Mouse (Mus musculus): ENCODE measurements around the gene Synpo2l.
A peak's percentile ranks its signal among the peaks of the same experiment; 100 is the strongest.
"Not testable (repeated sequence)": the region's sequence is repeated elsewhere in the genome, so short reads cannot be mapped to it uniquely, and the experiment has no call there.

Gene Synpo2l

DNA sequence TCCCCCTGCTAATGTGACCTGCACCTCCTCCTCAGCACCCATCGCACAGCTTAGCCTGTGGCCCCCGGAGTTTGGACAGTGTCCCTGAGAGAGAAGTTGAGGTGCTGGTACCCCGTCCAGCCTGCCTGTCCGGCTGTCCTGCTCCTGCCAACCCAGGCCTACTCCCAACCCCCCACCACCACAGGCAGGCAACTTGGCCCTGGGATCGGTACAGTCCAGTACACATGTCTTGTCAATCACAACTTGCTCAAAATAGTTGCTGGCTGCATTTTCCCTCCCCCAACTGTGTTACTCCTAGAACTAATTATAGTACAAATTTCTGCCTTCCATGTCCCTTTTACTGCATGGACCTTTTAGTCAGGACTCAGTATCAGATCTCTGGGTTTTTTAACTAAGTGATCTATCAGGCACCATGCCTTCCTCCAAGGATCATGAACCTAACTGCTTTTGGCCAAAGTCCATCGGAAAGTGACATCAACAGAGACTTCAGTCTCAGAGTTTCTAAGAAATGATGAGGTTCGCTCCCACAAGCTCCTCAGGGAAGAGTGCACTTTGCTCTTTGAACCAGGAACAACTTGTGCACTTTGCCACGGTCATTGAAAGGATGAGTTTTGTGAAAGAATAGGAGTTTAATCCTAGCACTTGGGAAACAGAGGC, at the start of gene Synpo2l:
Gene Synpo2l, minus strand, starts transcription at position 201 of the 657 bp plus-strand sequence.
- no peak for DNase-seq

DNA sequence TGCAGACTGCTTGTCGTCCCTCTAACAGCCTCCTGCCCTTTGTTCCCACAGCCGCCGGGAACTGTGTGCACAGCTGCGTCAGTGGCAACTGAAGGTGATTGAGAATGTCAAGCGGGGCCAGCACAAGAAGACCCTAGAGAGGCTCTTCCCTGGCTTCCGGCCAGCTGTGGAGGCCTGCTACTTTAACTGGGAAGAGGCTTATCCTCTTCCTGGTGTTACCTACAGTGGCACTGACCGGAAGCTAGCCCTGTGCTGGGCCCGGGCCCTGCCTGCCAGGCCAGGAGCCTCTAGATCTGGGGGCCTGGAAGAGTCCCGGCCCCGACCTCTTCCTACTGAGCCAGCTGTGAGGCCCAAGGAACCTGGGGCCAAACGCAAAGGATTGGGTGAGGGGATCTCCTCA, 45.7 kb upstream of the Synpo2l start:
- DNase-seq: no peak

DNA sequence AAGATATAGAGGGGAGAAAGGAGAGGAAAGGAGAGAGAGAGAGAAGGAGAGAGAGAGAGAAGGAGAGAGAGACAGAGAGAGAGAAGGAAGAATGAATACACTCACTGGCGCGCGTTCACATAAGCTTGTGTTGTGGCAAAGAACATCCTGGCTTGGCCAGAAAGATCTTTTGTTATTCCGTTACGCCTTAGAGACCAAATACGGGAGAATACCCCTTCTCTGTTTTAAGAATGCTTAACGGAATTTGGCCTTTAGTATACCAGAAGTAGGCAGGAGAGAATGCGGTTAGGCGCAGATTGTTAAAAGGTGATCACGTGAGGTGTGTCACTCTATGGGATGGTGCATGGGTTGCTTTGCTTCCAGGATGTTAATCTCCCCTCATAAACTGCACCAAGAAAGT, 40.1 kb upstream of the Synpo2l start:
- DNase-seq: no peak

DNA sequence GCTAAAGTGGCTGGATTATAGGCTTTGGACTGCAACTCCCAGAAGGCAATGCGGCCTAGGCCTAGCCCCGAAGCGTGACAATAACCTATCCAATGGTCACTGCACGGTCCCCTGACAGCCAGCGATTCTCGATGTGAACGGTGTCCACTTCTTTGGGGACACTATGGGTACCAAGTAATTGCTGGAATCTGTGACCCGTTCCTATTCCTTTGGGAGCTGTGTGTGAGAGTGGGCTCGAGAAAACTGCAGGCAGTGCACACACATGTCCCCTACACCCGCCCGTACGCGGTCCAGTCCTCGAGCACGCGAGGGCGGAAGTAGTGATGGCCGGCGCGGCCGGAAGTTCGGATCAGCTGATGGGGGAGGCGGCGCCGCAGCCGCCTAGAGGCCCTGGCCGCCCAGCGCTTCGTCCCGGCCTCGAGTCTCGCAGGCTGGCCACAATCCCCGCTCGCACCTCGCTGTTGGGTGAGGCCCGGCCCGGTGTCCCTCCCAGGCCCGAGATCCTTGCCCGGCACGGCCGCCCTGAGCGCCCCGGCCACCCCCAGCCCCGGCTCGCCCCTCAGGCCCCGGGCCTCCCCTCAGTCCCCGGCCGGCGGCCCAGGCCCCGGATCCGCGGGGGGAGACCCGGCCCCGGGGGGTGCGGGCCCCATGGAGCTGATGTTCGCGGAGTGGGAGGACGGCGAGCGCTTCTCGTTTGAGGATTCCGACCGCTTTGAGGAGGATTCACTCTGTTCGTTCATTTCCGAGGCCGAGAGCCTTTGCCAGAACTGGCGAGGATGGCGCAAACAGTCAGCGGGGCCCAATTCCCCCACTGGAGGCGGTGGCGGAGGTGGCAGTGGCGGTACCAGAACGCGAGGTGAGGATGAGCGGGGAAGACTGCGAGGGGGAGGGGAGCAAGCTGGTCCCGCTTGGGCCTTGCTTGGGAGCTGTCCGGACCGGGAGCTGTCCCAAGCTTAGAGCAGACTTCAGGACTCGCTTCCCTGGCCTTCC, 39.3 kb upstream of the Synpo2l start, which contains the start of gene Zswim8:
Gene Zswim8, plus strand, starts transcription at position 352 of the 990 bp plus-strand sequence.
- peak; percentile 93 for DNase-seq

DNA sequence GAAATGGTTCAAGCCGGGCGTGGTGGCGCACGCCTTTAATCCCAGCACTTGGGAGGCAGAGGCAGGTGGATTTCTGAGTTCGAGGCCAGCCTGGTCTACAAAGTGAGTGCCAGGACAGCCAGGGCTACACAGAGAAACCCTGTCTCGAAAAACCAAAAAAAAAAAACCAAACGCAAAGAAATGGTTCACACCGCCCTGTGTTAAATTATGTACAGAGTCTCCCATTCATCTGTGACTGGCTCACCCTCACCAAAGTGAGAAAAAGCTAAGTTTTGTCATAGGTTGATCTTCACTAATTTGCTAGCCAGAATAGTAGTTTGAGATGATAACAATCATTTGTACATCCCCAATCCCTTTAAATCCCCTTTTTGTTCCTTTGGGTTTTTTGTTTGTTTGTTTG, 35.3 kb upstream of the Synpo2l start:
- not testable (repeated sequence) for DNase-seq

DNA sequence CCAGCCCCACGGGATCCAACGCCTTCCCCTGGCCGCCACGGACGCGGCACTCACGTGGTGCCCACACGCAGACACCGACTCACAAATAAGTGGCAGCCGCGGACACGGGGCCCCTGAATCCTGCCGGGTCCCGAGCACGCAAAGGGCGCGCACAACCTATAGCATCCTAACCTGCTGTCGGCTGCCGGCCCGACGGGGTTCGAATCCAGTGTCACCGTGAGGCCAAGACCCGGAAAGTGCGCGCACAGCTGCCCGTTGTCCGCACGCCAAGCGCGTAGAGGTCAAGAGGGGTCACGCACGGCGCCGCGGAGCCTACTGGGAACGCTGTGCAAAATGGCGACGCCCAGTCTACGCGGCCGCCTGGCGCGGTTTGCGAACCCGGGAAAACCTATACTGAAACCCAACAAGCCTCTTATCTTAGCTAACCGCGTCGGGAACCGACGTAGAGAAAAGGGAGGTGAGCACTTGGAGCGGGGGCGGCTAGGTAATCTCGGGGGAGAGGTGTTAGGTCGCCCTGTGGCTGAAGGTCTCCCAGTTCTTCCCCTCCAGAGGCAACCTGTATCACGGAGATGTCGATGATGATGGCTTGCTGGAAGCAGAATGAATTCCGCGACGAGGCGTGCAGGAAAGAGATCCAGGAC, 34.7 kb upstream of the Synpo2l start, which contains the start of gene Chchd1:
Gene Chchd1, plus strand, starts transcription at position 266 of the 641 bp plus-strand sequence.
- DNase-seq: peak; percentile 96 to 97

DNA sequence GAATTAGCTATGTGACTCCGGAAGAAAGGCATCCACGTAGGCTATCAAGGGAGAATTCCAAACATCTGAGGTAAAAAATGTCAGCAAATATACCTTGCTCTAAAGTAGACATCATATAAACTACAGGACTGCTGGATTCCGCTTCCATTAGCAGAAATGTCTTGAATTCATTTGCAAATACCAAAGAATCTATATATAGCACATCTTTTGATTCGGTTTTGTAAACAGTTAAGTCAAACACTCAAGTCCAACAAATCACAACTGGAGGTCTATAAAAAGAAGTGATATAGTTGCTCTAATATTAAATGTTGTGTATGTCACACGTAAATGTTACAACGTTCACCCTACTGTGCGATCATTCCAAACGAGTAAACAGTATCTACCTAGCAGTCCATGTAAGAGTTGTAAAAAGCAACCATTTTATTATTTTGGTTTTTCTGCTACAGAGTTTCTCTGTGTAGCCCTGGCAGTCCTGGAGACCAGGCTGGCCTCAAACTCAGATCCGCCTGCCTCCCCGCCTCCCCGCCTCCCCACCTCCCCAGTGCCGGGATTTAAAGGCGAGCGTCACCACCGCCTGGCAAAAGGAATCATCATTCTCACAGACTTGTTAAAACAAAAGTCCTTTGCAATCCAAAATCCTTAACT, 34.1 kb upstream of the Synpo2l start:
- DNase-seq: no peak

DNA sequence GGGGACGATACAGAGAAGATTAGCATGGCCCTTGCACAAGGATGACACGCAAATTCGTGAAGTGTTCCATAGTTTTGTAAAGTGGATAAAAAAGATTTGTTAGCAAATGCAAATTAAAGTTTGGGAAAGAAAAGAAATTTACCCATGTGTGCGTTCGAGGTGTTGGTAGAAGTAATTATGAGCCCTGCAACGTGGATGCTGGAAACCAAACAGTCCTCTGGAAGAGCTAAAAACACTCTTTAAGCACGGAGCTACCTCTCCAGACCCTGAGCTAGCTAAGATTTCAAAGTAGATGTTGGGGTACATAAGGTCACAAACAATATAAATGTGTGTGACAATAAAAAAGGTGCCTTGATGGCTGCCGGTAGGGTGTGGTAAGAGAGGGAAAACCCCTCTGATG, 33.4 kb upstream of the Synpo2l start:
- DNase-seq: no peak

DNA sequence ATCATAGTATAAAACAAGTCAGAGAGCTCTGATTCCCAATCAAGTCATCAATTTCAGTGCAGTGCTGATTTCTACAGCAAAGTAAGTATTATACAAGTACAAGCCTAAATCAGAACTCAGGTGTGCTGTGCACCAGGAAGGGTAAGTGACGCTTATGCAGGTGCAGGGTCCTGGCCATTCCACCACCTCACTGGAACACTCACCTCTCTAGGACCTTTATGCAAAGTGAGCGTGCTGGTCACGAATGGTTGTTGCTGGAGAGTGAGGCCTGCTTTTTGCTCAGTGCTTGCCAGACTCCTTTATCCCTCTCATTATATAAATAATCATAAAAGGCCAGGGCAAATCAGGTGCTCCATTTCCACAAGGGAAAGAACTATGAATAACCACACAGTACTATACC, 32.2 kb upstream of the Synpo2l start:
- no peak for DNase-seq

DNA sequence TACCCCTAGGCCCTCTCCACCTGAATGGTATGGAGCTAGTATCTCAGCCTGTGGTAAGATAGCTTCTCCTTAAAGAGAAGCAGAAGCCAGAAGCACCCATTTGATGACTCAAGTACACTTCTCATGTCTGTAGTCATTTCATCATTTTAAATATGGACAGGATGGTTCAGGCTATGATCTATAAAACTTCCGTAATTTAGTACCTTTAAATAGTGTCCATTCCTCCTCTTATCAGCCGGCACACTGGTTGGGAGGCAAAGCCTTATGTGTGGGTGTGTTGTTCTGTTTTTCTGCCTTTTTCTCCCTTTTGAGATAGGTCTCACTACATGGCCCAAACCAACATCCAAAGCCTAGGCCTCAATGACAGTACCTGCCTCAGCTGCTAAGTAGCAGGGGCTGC, 30.4 kb upstream of the Synpo2l start:
- no peak for DNase-seq

DNA sequence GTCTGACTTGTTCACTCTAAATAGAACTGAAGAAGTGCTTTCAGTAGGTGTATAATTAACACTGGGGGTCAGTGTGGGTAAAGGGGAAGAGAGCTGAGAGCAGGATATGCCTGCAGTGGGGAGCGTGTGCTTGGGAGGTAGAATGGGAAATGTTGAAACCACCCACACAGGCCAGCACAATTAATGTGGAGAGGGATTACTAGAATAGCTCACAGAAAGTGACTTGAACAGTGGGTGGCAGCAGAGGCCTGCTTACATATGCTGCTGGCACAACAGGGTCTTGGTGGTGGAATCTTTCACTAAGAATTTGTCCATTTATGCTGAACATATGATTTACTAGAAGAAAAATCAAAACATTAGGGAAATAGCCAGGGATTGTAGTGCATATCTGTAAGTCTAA, 28.8 kb upstream of the Synpo2l start:
- peak; percentile 67 to 72 for DNase-seq

DNA sequence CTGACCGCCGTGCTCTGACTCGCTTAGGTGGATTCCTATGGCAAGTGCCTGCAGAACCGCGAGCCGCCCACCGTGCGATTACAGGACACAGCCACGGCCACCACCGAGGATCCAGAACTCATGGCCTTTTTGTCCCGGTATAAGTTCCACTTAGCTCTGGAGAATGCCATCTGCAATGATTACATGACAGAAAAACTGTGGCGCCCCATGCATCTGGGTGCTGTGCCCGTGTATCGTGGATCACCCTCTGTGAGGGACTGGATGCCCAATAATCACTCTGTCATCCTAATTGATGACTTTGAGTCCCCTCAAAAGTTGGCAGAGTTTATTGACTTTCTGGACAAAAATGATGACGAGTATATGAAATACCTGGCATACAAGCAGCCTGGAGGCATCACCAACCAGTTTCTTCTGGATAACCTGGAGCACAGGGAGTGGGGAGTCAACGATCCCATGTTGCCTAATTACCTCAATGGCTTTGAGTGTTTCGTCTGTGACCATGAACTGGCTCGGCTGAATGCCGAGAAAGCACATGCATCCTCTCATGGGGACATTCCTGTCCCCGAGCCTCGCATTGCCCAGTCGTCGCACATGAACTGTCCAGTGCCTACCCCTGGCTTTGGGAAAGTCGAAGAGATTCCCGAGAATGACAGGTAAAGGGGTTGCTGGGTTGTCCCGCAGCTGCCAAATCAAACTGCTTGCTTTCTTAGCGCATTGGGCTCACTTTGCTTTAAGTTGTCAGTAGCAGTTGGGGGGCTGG, 27.8 kb upstream of the Synpo2l start:
- DNase-seq: no peak

DNA sequence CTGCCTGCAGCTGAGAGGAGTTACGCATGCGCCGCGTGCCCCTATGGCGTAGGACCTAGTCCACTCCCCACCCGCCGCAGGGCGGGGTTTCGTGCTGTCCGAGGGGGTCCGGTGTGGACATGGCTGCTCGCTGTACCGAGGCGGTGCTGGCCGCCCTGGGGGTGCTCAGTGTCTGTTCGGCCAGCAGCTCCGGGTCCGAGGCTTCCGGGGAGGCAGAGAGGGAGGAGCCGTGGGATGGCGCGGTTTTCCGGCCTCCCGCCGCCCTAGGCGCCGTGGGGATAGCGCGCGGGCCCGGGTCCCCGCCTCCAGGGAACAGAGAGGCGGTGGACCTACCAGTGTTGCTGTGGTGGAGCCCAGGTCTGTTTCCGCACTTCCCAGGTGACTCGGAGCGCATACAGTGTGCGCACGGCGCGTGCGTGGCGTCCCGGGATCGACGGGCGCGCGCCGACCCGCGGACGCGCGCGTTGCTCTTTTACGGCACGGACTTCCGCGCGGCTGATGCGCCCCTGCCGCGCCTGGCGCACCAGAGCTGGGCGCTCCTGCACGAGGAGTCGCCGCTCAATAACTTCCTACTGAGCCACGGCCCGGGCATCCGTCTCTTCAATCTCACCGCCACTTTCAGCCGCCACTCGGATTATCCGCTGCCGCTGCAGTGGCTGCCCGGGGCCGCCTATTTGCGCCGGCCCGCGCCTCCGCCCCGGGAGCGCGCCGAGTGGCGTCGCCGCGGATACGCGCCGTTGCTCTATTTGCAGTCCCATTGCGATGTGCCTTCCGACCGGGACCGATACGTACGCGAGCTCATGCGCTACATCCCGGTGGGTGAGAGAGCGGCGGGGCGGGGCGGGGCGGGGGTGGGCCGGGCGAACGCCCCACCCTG, 27.0 kb upstream of the Synpo2l start, which contains the start of gene Fut11:
Gene Fut11, plus strand, starts transcription at position 85 of the 877 bp plus-strand sequence.
- peak; percentile 94 to 96 for DNase-seq

DNA sequence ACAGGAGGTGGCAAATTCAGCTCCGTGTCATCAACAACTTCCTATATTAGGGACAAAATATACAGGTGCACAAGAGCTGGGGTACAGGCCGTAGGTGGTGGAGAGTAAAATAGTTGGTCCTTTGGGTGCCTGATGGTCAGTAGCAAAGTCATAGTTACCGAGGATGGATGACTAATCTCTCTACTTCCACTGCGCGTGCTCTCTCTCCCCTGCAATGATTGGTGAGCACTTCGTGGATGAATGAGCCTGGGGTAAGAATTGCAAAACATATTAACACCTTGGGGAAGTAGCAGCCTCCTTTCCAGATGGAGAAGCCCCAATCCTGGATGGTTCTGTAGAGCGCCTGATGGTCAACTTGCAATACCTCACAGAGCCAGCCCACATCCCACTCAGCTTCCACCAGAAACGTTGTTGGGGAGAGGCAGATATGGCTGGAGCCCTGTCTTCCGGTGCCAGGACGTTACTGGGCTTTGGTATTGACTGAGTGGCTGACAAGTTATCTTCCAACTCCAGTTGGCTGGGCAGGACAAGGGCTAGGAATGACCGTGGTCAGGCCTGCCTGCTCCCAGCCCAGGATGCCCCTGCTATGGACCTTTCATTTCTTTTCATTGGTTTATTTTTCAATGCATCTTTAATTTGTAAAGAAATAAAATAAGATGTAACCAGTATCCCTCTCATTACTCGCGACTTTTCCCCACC, 26.2 kb upstream of the Synpo2l start:
- DNase-seq: peak in 1 of 2 experiments; percentile 35

DNA sequence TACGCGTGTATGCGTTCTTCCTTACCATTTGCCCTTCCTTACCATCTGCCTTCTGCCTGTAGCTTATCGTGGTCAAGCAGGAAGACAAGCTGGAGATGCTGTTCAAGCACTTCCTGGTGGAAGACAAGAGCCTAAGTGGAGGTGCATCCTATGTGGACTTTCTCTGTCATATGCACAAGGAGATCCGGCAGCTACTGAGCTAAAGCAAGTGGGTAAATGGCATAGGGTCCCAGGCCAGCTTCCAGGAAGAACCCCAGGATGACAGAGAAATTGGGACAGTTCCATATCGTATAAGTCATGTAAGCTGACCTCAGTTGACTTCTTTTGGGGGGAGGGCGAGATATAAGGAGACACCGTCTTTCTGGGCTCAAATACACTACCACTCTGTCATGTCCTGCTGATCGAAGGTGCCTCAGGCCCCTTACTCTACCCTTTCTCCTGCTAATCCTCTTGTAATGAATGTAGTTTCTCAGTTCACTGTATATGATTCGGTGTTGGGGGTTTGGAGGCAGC, 25.5 kb upstream of the Synpo2l start:
- DNase-seq: no peak

DNA sequence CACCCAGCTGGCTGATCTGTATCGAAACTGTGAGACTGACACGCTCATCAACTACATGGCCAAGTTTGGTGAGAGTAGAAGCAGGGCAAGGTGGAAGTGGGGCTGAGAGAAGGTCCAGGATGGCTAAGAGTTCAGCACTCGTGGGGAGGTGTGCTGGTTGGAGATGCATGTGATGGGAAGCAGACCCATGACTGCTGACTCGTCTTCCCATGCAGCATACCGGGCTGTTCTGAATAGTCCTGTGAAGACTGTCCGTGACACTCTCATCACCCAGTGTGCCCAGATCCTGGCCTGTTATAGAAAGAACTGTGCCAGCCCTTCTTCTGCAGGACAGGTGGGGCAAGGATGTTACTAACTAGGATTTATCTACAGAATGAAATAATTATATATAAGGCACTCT, 23.6 kb upstream of the Synpo2l start:
- no peak for DNase-seq

DNA sequence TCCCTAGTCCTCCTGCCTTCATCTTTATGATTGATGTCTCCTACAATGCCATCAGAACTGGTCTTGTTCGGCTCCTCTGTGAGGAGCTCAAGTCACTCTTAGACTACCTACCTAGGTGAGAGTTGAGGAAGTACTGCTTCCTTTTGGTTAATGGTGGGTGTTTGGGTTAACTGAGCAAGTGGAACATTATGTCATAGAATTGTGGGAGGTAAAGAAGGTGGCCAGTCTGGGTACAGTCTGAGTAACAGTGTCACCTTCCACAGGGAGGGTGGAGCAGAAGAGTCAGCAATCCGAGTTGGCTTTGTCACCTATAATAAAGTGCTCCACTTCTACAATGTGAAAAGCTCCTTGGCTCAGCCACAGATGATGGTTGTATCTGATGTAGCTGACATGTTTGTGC, 20.9 kb upstream of the Synpo2l start:
- DNase-seq: no peak

DNA sequence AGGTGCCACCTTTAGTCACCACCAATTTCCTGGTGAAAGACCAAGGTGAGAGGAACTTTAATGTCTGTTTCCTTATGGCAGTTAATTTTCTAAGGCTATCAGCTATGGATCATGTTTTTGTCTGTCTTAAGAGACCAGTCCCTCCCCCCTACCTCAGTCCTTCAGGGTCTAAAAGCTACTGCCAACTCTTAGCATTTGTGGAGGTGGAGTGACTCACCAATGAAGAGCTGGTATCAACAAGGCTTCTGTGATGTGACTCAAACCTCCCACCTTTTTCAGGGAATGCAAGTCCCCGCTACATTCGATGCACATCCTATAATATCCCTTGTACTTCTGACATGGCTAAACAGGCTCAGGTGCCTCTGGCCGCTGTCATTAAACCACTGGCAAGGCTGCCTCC, 18.4 kb upstream of the Synpo2l start:
- no peak for DNase-seq

DNA sequence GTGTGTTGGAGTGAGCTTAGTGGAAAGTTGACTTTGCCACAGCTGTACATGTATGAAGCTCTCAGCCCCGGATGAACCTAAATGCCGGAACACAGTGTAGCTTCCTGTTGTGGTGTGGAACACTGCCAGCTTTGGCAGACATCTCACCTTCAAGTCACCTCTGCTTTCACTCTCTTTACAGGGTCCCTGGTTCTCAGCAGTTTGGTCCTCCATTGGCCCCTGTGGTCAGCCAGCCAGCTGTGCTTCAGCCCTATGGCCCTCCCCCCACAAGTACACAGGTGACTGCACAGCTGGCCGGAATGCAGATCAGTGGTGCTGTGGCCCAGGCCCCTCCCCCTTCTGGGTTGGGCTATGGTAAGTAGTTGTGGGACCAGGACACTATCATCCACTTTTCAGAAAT, 14.3 kb upstream of the Synpo2l start:
- DNase-seq: no peak

DNA sequence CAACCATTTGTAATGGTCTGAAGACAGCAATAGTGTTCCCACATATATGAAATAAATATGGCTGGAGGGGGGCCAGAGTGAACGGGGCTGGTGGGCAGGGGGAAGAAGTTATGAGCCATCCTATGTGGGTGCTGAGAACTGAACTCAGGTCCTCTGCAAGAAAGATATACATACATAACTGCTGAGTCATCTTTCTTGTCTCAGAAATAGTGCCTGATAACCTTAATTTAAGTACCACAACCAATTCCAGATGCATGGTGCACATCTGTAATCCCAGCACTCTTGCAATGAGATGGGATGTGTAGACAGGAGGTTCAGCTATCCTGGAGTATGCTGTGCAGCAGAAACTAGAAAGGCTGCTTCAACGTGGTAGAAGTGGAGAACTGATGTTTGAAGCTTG, 13.6 kb upstream of the Synpo2l start:
- DNase-seq: no peak

Measured in cerebellum, postnatal 10 days (tissue).